Comparison of ENCODE assay signal across 25 mouse cellular contexts in the genomic region with DNA sequence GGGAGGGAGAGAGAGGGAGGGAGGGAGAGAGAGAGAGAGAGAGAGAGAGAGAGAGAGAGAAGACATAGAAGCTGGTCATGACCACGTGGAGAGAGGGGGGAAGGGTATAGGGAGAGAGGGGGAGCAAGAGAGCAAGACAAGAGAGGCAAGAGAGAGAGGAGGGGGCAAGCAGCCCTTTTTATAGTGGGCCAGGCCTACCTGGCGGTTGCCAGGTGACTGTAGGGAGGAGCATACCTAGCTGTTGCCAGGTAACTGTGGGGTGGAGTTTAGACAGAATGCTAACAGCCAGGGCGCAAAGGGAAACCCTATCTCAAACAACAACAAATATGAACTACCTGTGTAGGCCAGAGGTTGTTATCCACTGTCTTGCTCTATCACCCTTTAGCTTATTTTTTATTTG. TPM values are rescaled to one million over a fixed set of nuclear protein-coding genes. Genes with fewer than 3 reads are reported as not detected.
DNase-seq lines count a peak whose midpoint lies in the region; ATAC-seq and TF ChIP-seq lines count a peak whose summit lies in the region.
"Had no signal": no experiment of that assay in that cellular context is flagged by ENCODE, and none has a peak within 500 bp of the region (broad histone marks: within the 10 kb centered on the region; RNA-seq: fewer than 3 reads in every experiment).

No protein-coding gene starts in this region.

- H3K27me3 ChIP-seq in intestine, embryonic 14.5 days (replicated peaks; ENCODE audit: control insufficient read depth, insufficient read depth, low read length): no peaks in the 10 kb centered on the region
- no peaks in the 10 kb centered on the region for H3K27me3 ChIP-seq in intestine, postnatal 0 days (replicated peaks; ENCODE audit: control insufficient read depth, insufficient read depth, low read length)
- no peaks in the 10 kb centered on the region for H3K27me3 ChIP-seq in testis, adult 2 months (ENCODE audit: control insufficient read depth, insufficient read depth, low read length)
- H3K27me3 ChIP-seq in stomach, postnatal 0 days (ENCODE audit: control insufficient read depth, insufficient read depth, low read length): no peaks in the 10 kb centered on the region
- H3K27me3 ChIP-seq: embryonic facial prominence, embryonic 13.5 days; embryonic facial prominence, embryonic 15.5 days; forebrain, embryonic 12.5 days; Patski had no signal

- TF ChIP-seq EP300 in stomach, postnatal 0 days (optimal IDR thresholded peaks at IDR 0.05): no peak

- H3K36me3 ChIP-seq in intestine, embryonic 14.5 days (ENCODE audit: control insufficient read depth, insufficient read depth, low read length): no peaks in the 10 kb centered on the region
- no peaks in the 10 kb centered on the region for H3K36me3 ChIP-seq in intestine, postnatal 0 days (ENCODE audit: control insufficient read depth, insufficient read depth)
- no peaks in the 10 kb centered on the region for H3K36me3 ChIP-seq in testis, adult 2 months (ENCODE audit: control insufficient read depth, insufficient read depth, low read length)
- no peaks in the 10 kb centered on the region for H3K36me3 ChIP-seq in stomach, postnatal 0 days (ENCODE audit: control insufficient read depth, insufficient read depth, low read length)
- H3K36me3 ChIP-seq: embryonic facial prominence, embryonic 13.5 days; embryonic facial prominence, embryonic 15.5 days; forebrain, embryonic 10.5 days; forebrain, embryonic 12.5 days had no signal

- no peaks in the 10 kb centered on the region for H3K9me3 ChIP-seq in intestine, embryonic 14.5 days (ENCODE audit: control insufficient read depth, low read length)
- H3K9me3 ChIP-seq in intestine, postnatal 0 days (ENCODE audit: control insufficient read depth): 0 out of 2 replicates have a peak, but pooled peaks cover under 1% of the 10 kb centered on the region
- no peaks in the 10 kb centered on the region for H3K9me3 ChIP-seq in stomach, postnatal 0 days (ENCODE audit: control insufficient read depth, low read length)
- H3K9me3 ChIP-seq: embryonic facial prominence, embryonic 13.5 days; embryonic facial prominence, embryonic 15.5 days; forebrain, embryonic 10.5 days; forebrain, embryonic 12.5 days had no signal

- H3K4me2 ChIP-seq in intestine, embryonic 14.5 days (ENCODE audit: low read length): no peak overlapping the region
- H3K4me2 ChIP-seq in intestine, postnatal 0 days (replicated peaks; ENCODE audit: low read depth): no peak overlapping the region
- H3K4me2 ChIP-seq in stomach, postnatal 0 days (replicated peaks; ENCODE audit: low read depth): no peak overlapping the region
- H3K4me2 ChIP-seq: embryonic facial prominence, embryonic 13.5 days; embryonic facial prominence, embryonic 15.5 days; forebrain, embryonic 12.5 days had no signal

- no peaks in the 10 kb centered on the region for H3K4me1 ChIP-seq in intestine, embryonic 14.5 days (replicated peaks; ENCODE audit: control insufficient read depth, insufficient read depth, low read length)
- H3K4me1 ChIP-seq in intestine, postnatal 0 days (replicated peaks; ENCODE audit: control insufficient read depth, insufficient read depth, low read length): no peaks in the 10 kb centered on the region
- peaks cover 9% of the 10 kb centered on the region for H3K4me1 ChIP-seq in testis, adult 2 months (ENCODE audit: control insufficient read depth, insufficient read depth, low read length)
- H3K4me1 ChIP-seq in stomach, postnatal 0 days (replicated peaks; ENCODE audit: control insufficient read depth, insufficient read depth): no peaks in the 10 kb centered on the region
- H3K4me1 ChIP-seq: forebrain, embryonic 10.5 days; forebrain, embryonic 12.5 days had no signal

- ATAC-seq in intestine, embryonic 14.5 days (replicated peaks; ENCODE audit: low FRiP score, low TSS enrichment, low read depth): no peak
- no peak for ATAC-seq in intestine, postnatal 0 days
- peak; percentile 62 for ATAC-seq in stomach, postnatal 0 days (ENCODE audit: low FRiP score, low TSS enrichment)
- ATAC-seq: forebrain, embryonic 14.5 days; forebrain, embryonic 16.5 days; Patski had no signal

- no peak overlapping the region for H3K9ac ChIP-seq in intestine, embryonic 14.5 days (ENCODE audit: low read length)
- H3K9ac ChIP-seq in intestine, postnatal 0 days (ENCODE audit: low read depth, low read length): no peak overlapping the region
- H3K9ac ChIP-seq in stomach, postnatal 0 days (ENCODE audit: low read length): no peak overlapping the region
- H3K9ac ChIP-seq: embryonic facial prominence, embryonic 13.5 days; embryonic facial prominence, embryonic 15.5 days; forebrain, embryonic 12.5 days had no signal

- DNase-seq in intestine, embryonic 14.5 days (ENCODE audit: low spot score): peak; percentile 21
- no peak for DNase-seq in testis, postnatal 14 days (ENCODE audit: low spot score)
- DNase-seq in R1 (ENCODE audit: low read depth, low spot score): peak; percentile 70
- DNase-seq in stomach, postnatal 0 days (ENCODE audit: low spot score): no peak
- no peak for DNase-seq in ovary, postnatal 14 days (ENCODE audit: low spot score)
- DNase-seq: adrenal gland, adult 2 months; adrenal gland, postnatal 10 days; adrenal gland, postnatal 25 days; cerebellum, adult 11 months; cerebellum, adult 18-20 months; cerebellum, adult 8-10 months; cerebellum, adult 9-11 months; cerebellum, postnatal 14 days; cerebellum, postnatal 36 days; embryo, embryonic 11 days had no signal

- TF ChIP-seq POLR2A in testis, adult 2 months (IDR thresholded peaks at IDR 0.05; ENCODE audit: control insufficient read depth, low read depth, low read length): peak; percentile 40; the same call in 1 of the 2 replicates

- TF ChIP-seq CTCF in intestine, postnatal 0 days (IDR thresholded peaks at IDR 0.05; ENCODE audit: low read depth): no peak
- no peak for TF ChIP-seq CTCF in testis, adult 2 months (IDR thresholded peaks at IDR 0.05; ENCODE audit: control insufficient read depth, insufficient read depth, insufficient replicate concordance, low read depth, low read length)
- no peak for TF ChIP-seq CTCF in stomach, postnatal 0 days (IDR thresholded peaks at IDR 0.05; ENCODE audit: low read depth)

- WGBS in intestine, embryonic 14.5 days: 64% methylated on average over 3 of the region's 3 CpGs
- 60% methylated on average over 3 of the region's 3 CpGs for WGBS in intestine, postnatal 0 days
- WGBS in stomach, postnatal 0 days: 47% methylated on average over 3 of the region's 3 CpGs

- H3K27ac ChIP-seq in intestine, embryonic 14.5 days (ENCODE audit: low read depth): no peak overlapping the region
- H3K27ac ChIP-seq in intestine, postnatal 0 days (ENCODE audit: low read depth, low read length): no peak overlapping the region
- no peak overlapping the region for H3K27ac ChIP-seq in testis, adult 2 months (ENCODE audit: control insufficient read depth, insufficient read depth, low read depth, low read length)
- no peak overlapping the region for H3K27ac ChIP-seq in stomach, postnatal 0 days (replicated peaks)
- H3K27ac ChIP-seq: embryonic facial prominence, embryonic 13.5 days; embryonic facial prominence, embryonic 15.5 days; forebrain, embryonic 10.5 days; forebrain, embryonic 12.5 days had no signal

- no peak overlapping the region for H3K4me3 ChIP-seq in intestine, embryonic 14.5 days (ENCODE audit: low read depth, low read length)
- H3K4me3 ChIP-seq in intestine, postnatal 0 days (ENCODE audit: low read depth, low read length): no peak overlapping the region
- H3K4me3 ChIP-seq in testis, adult 2 months (ENCODE audit: control insufficient read depth, low read depth, low read length): peak overlapping the region; percentile 54
- H3K4me3 ChIP-seq in stomach, postnatal 0 days (ENCODE audit: low read depth, low read length): no peak overlapping the region
- H3K4me3 ChIP-seq: embryonic facial prominence, embryonic 13.5 days; embryonic facial prominence, embryonic 15.5 days; erythroblast, embryonic 14.5 days; forebrain, embryonic 10.5 days; forebrain, embryonic 12.5 days had no signal

RNA-seq across cellular contexts. Expression of a gene that starts 8.3 kb away (rescaled TPM):
- 55.6 and 68.3 TPM in 2 replicates for polyA plus RNA-seq in intestine, embryonic 14.5 days (2014; fragmentation: Nextera tagmentation; extraction: Ambion mirVana)
- 327 and 338 TPM in 2 replicates for polyA plus RNA-seq in intestine, postnatal 0 days (2015; fragmentation: Nextera tagmentation; extraction: Ambion mirVana)
- 8.9 and 11.0 TPM in 2 replicates for polyA plus RNA-seq in testis, adult 2 months (2012; rRNA removed)
- 115 and 125 TPM in 2 replicates for polyA plus RNA-seq in stomach, postnatal 0 days (2015; fragmentation: Nextera tagmentation; extraction: Ambion mirVana)

Comparison
In these comparisons a context has a peak if more than half of its experiments do, and no peak if none do; other contexts are left out.
1. DNase-seq: peak in intestine, embryonic 14.5 days (single experiment) and R1 (single experiment); none in testis, postnatal 14 days (single experiment), stomach, postnatal 0 days (single experiment) and ovary, postnatal 14 days (single experiment).